Mouse (Mus musculus): ENCODE data around the gene Gm15093.
"Not testable (repeated sequence)": the region's sequence is repeated elsewhere in the genome, so short reads cannot be mapped to it uniquely, and the experiment has no call there.

The Gm15093 gene

DNA sequence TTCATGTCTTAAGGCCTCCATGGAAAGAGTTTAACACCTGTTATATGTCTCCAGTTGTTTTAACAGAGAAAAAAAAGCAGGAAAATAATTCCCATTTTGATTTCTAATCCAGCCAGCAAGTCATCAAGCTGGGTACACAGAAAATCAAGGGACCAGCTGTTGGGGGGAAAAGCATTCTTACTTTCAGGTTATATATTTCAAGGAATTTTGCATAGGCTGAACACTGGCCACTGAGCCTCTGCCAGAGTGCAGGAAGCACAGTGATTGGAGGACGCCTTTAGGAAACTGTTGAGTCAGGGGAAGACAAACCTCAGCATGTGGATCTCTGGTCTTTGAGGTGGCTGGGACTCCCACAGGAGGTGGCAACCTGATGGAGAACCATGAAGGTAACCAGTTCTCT is at the start of gene Gm15093:
Gene Gm15093 (plus strand): TSS at position 301 of the 400 bp plus-strand sequence.
- not testable (repeated sequence) for DNase-seq (ENCODE audit: low spot score in 2 of 2)

Measured in spleen, postnatal 4 days (tissue).